Mouse (Mus musculus) retina, embryonic 14.5 days (tissue): Measurements from ENCODE around the gene Kansl1l.
"Not testable (repeated sequence)": the region's sequence is repeated elsewhere in the genome, so short reads cannot be mapped to it uniquely, and the experiment has no call there.

ENCODE experiments used
- DNase-seq: peaks from one replicate; pipeline ENCODE4 v3.0.0-alpha.2; 2015; ENCODE audit warnings: low spot score

Kansl1l gene

GRCm38 (mm10) chr1:66700149-66700692, 117.1 kb downstream of the Kansl1l start:
- DNase-seq: no peak

DNA sequence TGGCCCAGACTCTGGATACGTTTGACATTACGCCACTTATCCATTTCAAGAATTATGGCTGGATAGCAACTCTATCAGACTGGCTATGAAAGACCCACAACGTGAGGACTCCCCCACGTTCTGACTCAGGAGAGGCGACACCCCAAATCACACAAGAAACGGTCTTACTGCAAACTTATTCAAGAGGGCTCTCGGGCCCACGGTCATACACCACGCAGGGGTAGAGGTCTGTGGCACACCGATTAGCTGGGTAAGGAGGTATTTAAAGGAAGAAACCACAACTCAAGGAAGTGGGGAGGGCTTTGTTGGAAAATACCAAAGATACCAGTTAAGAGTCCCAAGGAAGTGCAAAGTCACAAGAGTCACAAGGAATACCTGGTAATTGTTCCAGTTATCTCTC, 117.7 kb downstream of the Kansl1l start:
- DNase-seq: not testable (repeated sequence)

- DNase-seq: no peak
Measured at GRCm38 (mm10) chr1:66695296-66695695, 122.1 kb downstream of the Kansl1l start.

GRCm38 (mm10) chr1:66694266-66694665, 123.1 kb downstream of the Kansl1l start:
- no peak for DNase-seq

GRCm38 (mm10) chr1:66692780-66693392, 124.5 kb downstream of the Kansl1l start:
- no peak for DNase-seq

DNA sequence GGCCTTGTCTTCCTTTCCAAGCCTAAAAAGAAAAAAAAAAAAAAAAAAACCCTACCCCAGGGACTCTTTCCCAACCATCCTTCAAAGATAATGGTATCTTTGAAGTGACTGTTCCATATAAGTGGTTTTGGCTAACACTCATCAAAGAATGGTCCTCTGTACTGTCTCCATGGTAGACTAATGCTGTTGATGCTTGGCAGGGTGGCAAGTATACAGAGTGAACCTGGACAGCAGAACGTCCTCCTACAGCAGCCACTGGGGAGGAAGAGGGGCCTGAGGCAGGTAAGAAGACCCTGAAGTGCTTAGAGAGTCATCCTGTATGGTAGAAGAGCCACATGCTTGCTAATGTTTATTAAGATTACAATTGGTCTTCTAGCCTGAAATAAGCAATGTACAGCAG, 125.1 kb downstream of the Kansl1l start:
- DNase-seq: no peak

GRCm38 (mm10) chr1:66691772-66692171, 125.6 kb downstream of the Kansl1l start:
- no peak for DNase-seq

DNA sequence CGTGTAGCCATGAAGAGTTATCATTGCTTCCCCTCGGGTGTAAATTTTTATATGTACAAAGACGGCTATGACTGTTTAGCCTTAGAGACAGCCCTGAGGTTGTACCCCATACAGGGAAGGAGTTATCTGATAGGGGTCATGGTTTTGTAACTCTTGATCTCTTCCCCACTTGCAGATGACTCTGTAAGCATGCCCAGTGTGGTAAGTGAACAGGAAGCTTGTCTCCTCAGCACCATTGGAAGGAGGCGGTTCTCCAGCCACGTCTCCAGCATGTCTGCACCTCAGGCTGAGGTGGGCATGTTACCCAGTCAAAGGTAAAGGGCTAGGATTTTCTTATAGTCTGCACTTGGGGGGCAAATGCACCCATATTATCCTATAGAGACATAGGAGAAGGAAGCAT, 134.4 kb downstream of the Kansl1l start:
- no peak for DNase-seq

DNA sequence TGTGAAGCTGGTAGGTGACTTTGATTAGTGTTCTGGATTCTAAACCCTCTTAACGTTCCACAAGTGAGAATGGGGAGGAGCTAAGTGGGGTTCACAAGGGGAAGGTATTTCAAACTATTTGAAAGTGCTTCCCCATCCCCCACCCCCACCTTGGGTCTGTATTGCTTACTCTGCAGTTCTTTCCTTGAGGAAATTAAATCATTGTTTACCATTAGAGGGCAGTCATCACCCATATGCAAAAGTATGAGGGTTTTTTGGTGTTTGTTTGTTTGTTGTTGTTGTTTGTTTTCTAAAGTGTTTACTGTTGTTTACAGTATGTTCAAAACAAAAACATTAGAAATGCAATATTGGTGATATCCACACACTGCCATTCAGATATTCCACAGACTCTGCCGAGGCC, 138.7 kb downstream of the Kansl1l start:
- DNase-seq: no peak

DNA sequence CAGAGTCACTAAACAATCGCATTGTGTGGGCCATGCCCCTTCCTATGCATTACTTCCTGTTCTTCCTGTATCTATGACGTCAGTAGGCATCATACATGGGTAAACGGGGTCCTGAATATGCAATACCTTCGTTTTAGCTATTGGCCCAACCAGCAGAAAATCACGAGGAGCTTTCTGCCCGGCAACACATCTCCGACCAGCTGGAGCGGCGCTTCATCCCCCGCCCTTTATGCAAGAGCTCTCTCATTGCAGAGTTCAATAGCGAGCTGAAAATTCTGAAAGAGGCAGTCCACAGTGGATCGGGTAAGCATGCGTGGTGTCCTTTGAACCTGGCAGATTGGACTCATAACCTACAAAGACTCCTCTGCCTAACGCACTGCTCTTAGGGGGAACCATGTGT, 139.4 kb downstream of the Kansl1l start:
- DNase-seq: no peak

- no peak for DNase-seq
Measured at GRCm38 (mm10) chr1:66672812-66673211, 144.6 kb downstream of the Kansl1l start.

DNA sequence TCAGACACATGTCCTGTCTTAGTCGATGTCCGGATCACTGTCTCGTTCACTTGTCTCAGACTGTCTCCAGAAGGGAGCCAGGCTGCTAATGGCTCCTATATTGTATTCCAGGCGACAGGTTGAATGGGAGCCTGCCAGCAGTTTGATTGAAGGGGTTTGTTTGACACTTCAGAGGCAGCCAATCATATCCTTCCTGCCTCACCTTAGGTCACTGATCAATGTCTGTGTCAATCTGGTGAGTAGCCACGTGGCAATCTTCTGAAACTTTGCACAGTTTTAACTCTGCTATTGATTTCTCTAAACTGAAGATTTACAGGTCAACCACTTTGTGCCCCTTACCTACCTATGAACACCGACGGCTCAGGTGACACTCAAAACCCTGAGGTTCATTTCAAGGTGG, 145.9 kb downstream of the Kansl1l start:
- DNase-seq: no peak
